Mouse (Mus musculus): ENCODE results near the gene E2f6.

Gene E2f6

GRCm38 (mm10) chr12:16847204-16847792, 36.5 kb downstream of the E2f6 start:
- no peak for DNase-seq (ENCODE audit: low spot score in 2 of 2)

- DNase-seq (ENCODE audit: low spot score in 2 of 2): no peak
Measured at GRCm38 (mm10) chr12:16848501-16848900, 37.7 kb downstream of the E2f6 start.

GRCm38 (mm10) chr12:16849821-16850220, 39.1 kb downstream of the E2f6 start:
- no peak for DNase-seq (ENCODE audit: low spot score in 2 of 2)

GRCm38 (mm10) chr12:16850431-16851375, 39.9 kb downstream of the E2f6 start:
- peak; percentile 50 to 53 for DNase-seq (ENCODE audit: low spot score in 2 of 2)

- DNase-seq (ENCODE audit: low spot score in 2 of 2): no peak
Measured at GRCm38 (mm10) chr12:16853431-16854165, 42.8 kb downstream of the E2f6 start.

- DNase-seq (ENCODE audit: low spot score in 2 of 2): peak; percentile 76 to 92
Measured at GRCm38 (mm10) chr12:16855632-16856305, 45.0 kb downstream of the E2f6 start.

- no peak for DNase-seq (ENCODE audit: low spot score in 2 of 2)
Measured at GRCm38 (mm10) chr12:16856306-16856679, 45.5 kb downstream of the E2f6 start.

- no peak for DNase-seq (ENCODE audit: low spot score in 2 of 2)
Measured at GRCm38 (mm10) chr12:16858081-16858480, 47.3 kb downstream of the E2f6 start.

GRCm38 (mm10) chr12:16859781-16860180, 49.0 kb downstream of the E2f6 start:
- DNase-seq (ENCODE audit: low spot score in 2 of 2): no peak

- DNase-seq (ENCODE audit: low spot score in 2 of 2): no peak
Measured at GRCm38 (mm10) chr12:16860533-16860932, 49.8 kb downstream of the E2f6 start.

- no peak for DNase-seq (ENCODE audit: low spot score in 2 of 2)
Measured at GRCm38 (mm10) chr12:16860961-16861360, 50.2 kb downstream of the E2f6 start.

GRCm38 (mm10) chr12:16864477-16864876, 53.7 kb downstream of the E2f6 start:
- no peak for DNase-seq (ENCODE audit: low spot score in 2 of 2)

GRCm38 (mm10) chr12:16865871-16866270, 55.1 kb downstream of the E2f6 start:
- DNase-seq (ENCODE audit: low spot score in 2 of 2): no peak

GRCm38 (mm10) chr12:16866460-16866859, 55.7 kb downstream of the E2f6 start:
- no peak for DNase-seq (ENCODE audit: low spot score in 2 of 2)

GRCm38 (mm10) chr12:16867306-16867705, 56.5 kb downstream of the E2f6 start:
- DNase-seq (ENCODE audit: low spot score in 2 of 2): no peak

GRCm38 (mm10) chr12:16868618-16869017, 57.9 kb downstream of the E2f6 start:
- DNase-seq (ENCODE audit: low spot score in 2 of 2): no peak

GRCm38 (mm10) chr12:16869091-16869778, 58.5 kb downstream of the E2f6 start:
- DNase-seq (ENCODE audit: low spot score in 2 of 2): no peak

- DNase-seq (ENCODE audit: low spot score in 2 of 2): no peak
Measured at GRCm38 (mm10) chr12:16869870-16870404, 59.2 kb downstream of the E2f6 start.

- DNase-seq (ENCODE audit: low spot score in 2 of 2): peak; percentile 43 to 46
Measured at GRCm38 (mm10) chr12:16870405-16871068, 59.8 kb downstream of the E2f6 start.

- no peak for DNase-seq (ENCODE audit: low spot score in 2 of 2)
Measured at GRCm38 (mm10) chr12:16872006-16872405, 61.2 kb downstream of the E2f6 start.
